Mouse (Mus musculus) forebrain, embryonic 14.5 days (tissue): ENCODE measurements at regions not wholly inside any gene's neighbourhood (a gene's known extent, or its start where the extent isn't known, plus 50 kb on each side); places are given as distances from the start of the nearest gene placed in this dataset.

Source experiments
- ATAC-seq: fragments of 200-750 bp; cut with Nextera tagmentation; 2 replicates; pipeline ENCODE4 v1.8.0; 2017; ENCODE audit warnings: mild to moderate bottlenecking, moderate library complexity
- DNase-seq: peaks from one replicate; pipeline ENCODE4 v3.0.0-alpha.2; 2015; ENCODE audit warnings: low spot score
- H3K27ac ChIP-seq: fragments of 300-500 bp; sonication (generic); 2 replicates; pipeline ENCODE4 v1.5.1; 2014; ENCODE audit warnings: low read depth, mild to moderate bottlenecking, control low read depth, low read length, moderate library complexity
- H3K27me3 ChIP-seq: fragments of 300-500 bp; sonication (generic); replicated peaks from 2 replicates; pipeline ENCODE4 v1.6.1; 2014; ENCODE audit warnings: low read length, control low read depth, mixed read lengths; ENCODE audit not compliant: control insufficient read depth, insufficient read depth
- H3K36me3 ChIP-seq: fragments of 300-500 bp; sonication (generic); 2 replicates; pipeline ENCODE4 v1.6.1; 2014; ENCODE audit warnings: low read length, control low read depth; ENCODE audit not compliant: control insufficient read depth, insufficient read depth
- H3K4me1 ChIP-seq: fragments of 300-500 bp; sonication (generic); 2 replicates; pipeline ENCODE4 v1.6.1; 2014; ENCODE audit warnings: antibody characterized with exemption, low read length, control low read depth; ENCODE audit not compliant: control insufficient read depth, insufficient read depth
- H3K4me2 ChIP-seq: fragments of 300-500 bp; sonication (generic); 2 replicates; pipeline ENCODE4 v1.6.1; 2014; ENCODE audit warnings: mild to moderate bottlenecking, control low read depth, low read length
- H3K4me3 ChIP-seq: fragments of 300-500 bp; sonication (generic); 2 replicates; pipeline ENCODE4 v1.5.1; 2014; ENCODE audit warnings: low read depth, low read length, control low read depth
- H3K9ac ChIP-seq: fragments of 300-500 bp; sonication (generic); 2 replicates; pipeline ENCODE4 v1.6.1; 2014; ENCODE audit warnings: mild to moderate bottlenecking, low read length, control low read depth, moderate library complexity
- H3K9me3 ChIP-seq: fragments of 300-500 bp; sonication (generic); replicated peaks from 2 replicates; pipeline ENCODE4 v1.6.1; 2016; ENCODE audit warnings: low read length, control low read depth, mixed read lengths; ENCODE audit not compliant: control insufficient read depth
- WGBS: fragments of 180-500 bp; shearing (Covaris S2); extraction: QIAGEN DNeasy Blood & Tissue Kit; methylation state at CpG from one replicate; pipeline ENCODE4 v1.1.7; 2014; 5-methylcytosine and 5-hydroxymethylcytosine counted together

GRCm38 (mm10) chr12:77633981-77634650 lies 396.2 kb downstream of the Fut8 start:
- WGBS = 43% methylated on average over 10 of the region's 10 CpGs
- H3K4me3 ChIP-seq = no peak overlapping the region
- H3K9me3 ChIP-seq = no peaks in the 10 kb centered on the region
- no peak overlapping the region for H3K4me2 ChIP-seq
- DNase-seq (peak; percentile 14), ATAC-seq (peak; percentile 52; the same call in 1 of the 2 replicates)
- H3K36me3 ChIP-seq = no peaks in the 10 kb centered on the region
- H3K9ac ChIP-seq = no peak overlapping the region
- no peaks in the 10 kb centered on the region for H3K27me3 ChIP-seq
- no peaks in the 10 kb centered on the region for H3K4me1 ChIP-seq
- H3K27ac ChIP-seq = no peak overlapping the region

- WGBS = 82% methylated on average over 7 of the region's 7 CpGs
- no peak overlapping the region for H3K27ac ChIP-seq
- no peak overlapping the region for H3K9ac ChIP-seq
- no peaks in the 10 kb centered on the region for H3K9me3 ChIP-seq
- H3K4me3 ChIP-seq = no peak overlapping the region
- DNase-seq = peak; percentile 34
- H3K36me3 ChIP-seq = no peaks in the 10 kb centered on the region
- H3K4me1 ChIP-seq = no peaks in the 10 kb centered on the region
- H3K27me3 ChIP-seq = no peaks in the 10 kb centered on the region
- ATAC-seq = no peak
- H3K4me2 ChIP-seq = no peak overlapping the region
Measured at GRCm38 (mm10) chr12:77638266-77638665, 400.3 kb downstream of the Fut8 start.

- H3K9ac ChIP-seq = no peak overlapping the region
- H3K4me1 ChIP-seq = 0 out of 2 replicates have a peak, but pooled peaks cover 3% of the 10 kb centered on the region
- H3K27ac ChIP-seq = no peak overlapping the region
- WGBS = 76% methylated on average over 4 of the region's 4 CpGs
- H3K36me3 ChIP-seq = no peaks in the 10 kb centered on the region
- no peak overlapping the region for H3K4me2 ChIP-seq
- H3K27me3 ChIP-seq = no peaks in the 10 kb centered on the region
- H3K9me3 ChIP-seq = no peaks in the 10 kb centered on the region
- no peak for DNase-seq
- no peak overlapping the region for H3K4me3 ChIP-seq
- no peak for ATAC-seq
Measured at GRCm38 (mm10) chr12:77642336-77642735, 404.4 kb downstream of the Fut8 start.

- DNase-seq = no peak
- Histone ChIP-seq H3K4me2 (no peak overlapping the region), H3K27me3 (no peaks in the 10 kb centered on the region), H3K36me3 (no peaks in the 10 kb centered on the region), H3K9me3 (no peaks in the 10 kb centered on the region), H3K4me3 (no peak overlapping the region), H3K4me1 (0 out of 2 replicates have a peak, but pooled peaks cover 3% of the 10 kb centered on the region), H3K9ac (no peak overlapping the region), H3K27ac (no peak overlapping the region)
- 77% methylated on average over 3 of the region's 3 CpGs for WGBS
- ATAC-seq = no peak
Measured at GRCm38 (mm10) chr12:77647841-77648240, 409.9 kb downstream of the Fut8 start.

GRCm38 (mm10) chr12:77654282-77654681 lies 416.4 kb downstream of the Fut8 start:
- no peak overlapping the region for H3K9ac ChIP-seq
- no peaks in the 10 kb centered on the region for H3K27me3 ChIP-seq
- no peak overlapping the region for H3K27ac ChIP-seq
- ATAC-seq (no peak), DNase-seq (no peak)
- 83% methylated on average over 3 of the region's 3 CpGs for WGBS
- H3K4me3 ChIP-seq = no peak overlapping the region
- no peak overlapping the region for H3K4me2 ChIP-seq
- H3K9me3 ChIP-seq = no peaks in the 10 kb centered on the region
- peaks cover 12% of the 10 kb centered on the region for H3K4me1 ChIP-seq
- no peaks in the 10 kb centered on the region for H3K36me3 ChIP-seq

GRCm38 (mm10) chr12:77657060-77657459 lies 419.1 kb downstream of the Fut8 start:
- Histone ChIP-seq H3K27ac (no peak overlapping the region), H3K9me3 (no peaks in the 10 kb centered on the region), H3K9ac (no peak overlapping the region), H3K4me3 (no peak overlapping the region), H3K4me1 (peaks cover 12% of the 10 kb centered on the region), H3K27me3 (0 out of 2 replicates have a peak, but pooled peaks cover 4% of the 10 kb centered on the region), H3K36me3 (no peaks in the 10 kb centered on the region), H3K4me2 (no peak overlapping the region)
- no peak for ATAC-seq
- 27% methylated on average over 5 of the region's 5 CpGs for WGBS
- no peak for DNase-seq

- Histone ChIP-seq H3K9ac (no peak overlapping the region), H3K4me3 (no peak overlapping the region), H3K27ac (no peak overlapping the region), H3K4me2 (no peak overlapping the region), H3K9me3 (no peaks in the 10 kb centered on the region), H3K4me1 (peaks cover 12% of the 10 kb centered on the region), H3K36me3 (no peaks in the 10 kb centered on the region), H3K27me3 (0 out of 2 replicates have a peak, but pooled peaks cover 4% of the 10 kb centered on the region)
- DNase-seq = no peak
- 17% methylated on average over 3 of the region's 3 CpGs for WGBS
- no peak for ATAC-seq
Measured at GRCm38 (mm10) chr12:77657878-77658277, 420.0 kb downstream of the Fut8 start.

GRCm38 (mm10) chr12:77663180-77663579 lies 425.3 kb downstream of the Fut8 start:
- H3K27ac ChIP-seq = no peak overlapping the region
- WGBS = 79% methylated on average over 3 of the region's 3 CpGs
- no peaks in the 10 kb centered on the region for H3K4me1 ChIP-seq
- no peak overlapping the region for H3K4me3 ChIP-seq
- H3K9me3 ChIP-seq = no peaks in the 10 kb centered on the region
- H3K36me3 ChIP-seq = no peaks in the 10 kb centered on the region
- ATAC-seq (no peak), DNase-seq (no peak)
- no peak overlapping the region for H3K4me2 ChIP-seq
- H3K27me3 ChIP-seq = 0 out of 2 replicates have a peak, but pooled peaks cover 4% of the 10 kb centered on the region
- no peak overlapping the region for H3K9ac ChIP-seq

GRCm38 (mm10) chr12:77663665-77664374 lies 425.9 kb downstream of the Fut8 start:
- 0 out of 2 replicates have a peak, but pooled peaks cover 4% of the 10 kb centered on the region for H3K27me3 ChIP-seq
- 78% methylated on average over 7 of the region's 7 CpGs for WGBS
- H3K4me3 ChIP-seq = no peak overlapping the region
- H3K27ac ChIP-seq = no peak overlapping the region
- H3K36me3 ChIP-seq = no peaks in the 10 kb centered on the region
- H3K9me3 ChIP-seq = no peaks in the 10 kb centered on the region
- no peaks in the 10 kb centered on the region for H3K4me1 ChIP-seq
- ATAC-seq = no peak
- no peak overlapping the region for H3K4me2 ChIP-seq
- DNase-seq = no peak
- no peak overlapping the region for H3K9ac ChIP-seq
